14 mouse cellular contexts compared by ENCODE assay signal in genomic region chr3:85144425-85144824, GRCm38 (mm10).
"Had no signal": no experiment of that assay in that cellular context is flagged by ENCODE, and none has a peak within 500 bp of the region (broad histone marks: within the 10 kb centered on the region; RNA-seq: fewer than 3 reads in every experiment).

No protein-coding gene starts in this region.

- DNase-seq: kidney, adult 18-20 months; kidney, postnatal 10 days; kidney, postnatal 4 days; lung, embryonic 14.5 days; lung, postnatal 14 days; thymus, postnatal 4 days had no signal

- H3K4me3 ChIP-seq: intestine, embryonic 15.5 days; layer of hippocampus, adult 2 months; limb, embryonic 15.5 days; liver, embryonic 12.5 days; megakaryocyte, embryonic 14.5 days; midbrain, embryonic 12.5 days; neural tube, embryonic 13.5 days had no signal

- H3K4me1 ChIP-seq: intestine, embryonic 15.5 days; limb, embryonic 15.5 days; liver, embryonic 12.5 days; megakaryocyte, embryonic 14.5 days; midbrain, embryonic 12.5 days; neural tube, embryonic 13.5 days had no signal

- H3K27ac ChIP-seq: intestine, embryonic 15.5 days; layer of hippocampus, adult 2 months; limb, embryonic 15.5 days; liver, embryonic 12.5 days; macrophage; midbrain, embryonic 12.5 days; neural tube, embryonic 13.5 days had no signal
